Mouse (Mus musculus) thymus, postnatal 0 days (tissue): ENCODE measurements around the gene Sh3d19. TPM values are rescaled to one million over a fixed set of nuclear protein-coding genes. Genes with fewer than 3 reads are reported as not detected.
"Not testable (repeated sequence)": the region's sequence is repeated elsewhere in the genome, so short reads cannot be mapped to it uniquely, and the experiment has no call there.

Experiments used
- DNase-seq: peaks from one replicate; pipeline ENCODE4 v3.0.0-alpha.2; 2015; ENCODE audit warnings: low spot score
- polyA plus RNA-seq: library from polyadenylated mRNA; unstranded; fragments of >200 nt; fragmentation: Nextera tagmentation; extraction: Ambion mirVana; gene quantifications from 2 replicates; pipeline ENCODE4 v1.2.1, GENCODE M21; 2015

Sh3d19 gene
- polyA plus RNA-seq, 1 experiment from 2014 or later = 3.5 TPM

DNA sequence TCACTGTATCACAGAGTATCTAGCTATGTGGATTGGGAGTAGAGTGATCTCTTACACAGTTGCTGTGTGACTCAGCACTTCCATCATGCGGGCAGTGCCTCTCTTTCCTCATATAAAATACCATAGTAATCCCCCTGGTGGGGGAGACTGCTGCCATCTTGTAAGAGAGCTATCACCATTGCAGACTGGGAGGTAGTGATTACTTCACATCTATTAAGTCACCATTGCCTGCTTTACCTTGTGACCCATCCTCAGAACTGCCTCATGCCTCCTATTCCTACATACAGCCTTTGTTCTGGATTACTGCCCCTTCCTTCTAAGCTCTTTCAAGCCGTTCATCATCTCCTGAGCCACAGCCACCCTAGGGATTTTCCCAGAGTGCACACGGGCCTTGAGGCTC is 117.0 kb downstream of the Sh3d19 start:
- no peak for DNase-seq

DNA sequence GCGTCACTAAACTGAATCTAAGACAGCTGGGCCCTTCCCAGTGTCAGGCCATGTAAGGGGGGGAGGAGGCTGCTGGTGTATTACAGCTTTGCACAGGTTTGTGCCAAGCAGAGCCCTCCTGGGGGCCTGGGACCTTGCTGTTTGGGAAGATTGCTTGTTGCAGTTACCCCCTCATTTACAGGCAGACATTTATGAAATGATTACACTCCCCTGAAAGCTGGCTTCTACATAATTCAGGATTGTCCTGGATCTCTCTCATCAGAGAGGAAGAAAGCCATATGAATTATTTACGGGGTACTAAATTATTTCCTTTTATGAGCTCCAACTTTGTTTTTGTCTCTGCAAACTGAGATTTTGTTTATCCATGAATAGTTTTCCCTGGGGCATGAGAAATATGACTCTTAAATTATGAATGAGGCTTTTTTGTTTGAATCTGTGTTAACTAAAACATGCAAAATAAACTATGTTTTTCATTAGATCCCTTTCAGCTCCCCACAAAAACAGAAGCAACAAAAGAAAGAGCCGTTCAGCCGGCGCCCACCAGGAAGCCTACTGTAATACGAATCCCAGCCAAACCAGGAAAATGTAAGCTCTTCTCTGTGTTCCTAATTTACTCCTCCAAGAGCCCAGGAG is 122.4 kb downstream of the Sh3d19 start:
- no peak for DNase-seq

DNA sequence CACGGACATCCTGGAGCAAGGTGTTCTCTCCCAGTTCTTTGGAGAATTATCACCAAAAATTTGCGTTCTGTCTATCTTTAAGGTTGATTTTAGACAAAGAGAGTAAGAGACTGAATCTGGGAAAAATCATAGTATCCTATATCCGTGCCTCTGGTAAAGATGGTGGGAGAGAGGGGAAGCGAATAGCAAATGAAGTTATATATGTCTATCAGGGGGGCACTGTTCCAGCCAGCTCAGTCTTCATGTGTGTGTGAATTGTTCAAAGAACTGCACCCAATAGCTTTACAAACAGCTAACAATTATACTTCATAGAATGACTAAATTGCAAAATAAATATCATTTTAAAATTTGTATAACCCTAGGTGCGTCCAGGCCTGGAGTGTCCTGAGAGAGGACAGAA is 123.0 kb downstream of the Sh3d19 start:
- DNase-seq = no peak

DNA sequence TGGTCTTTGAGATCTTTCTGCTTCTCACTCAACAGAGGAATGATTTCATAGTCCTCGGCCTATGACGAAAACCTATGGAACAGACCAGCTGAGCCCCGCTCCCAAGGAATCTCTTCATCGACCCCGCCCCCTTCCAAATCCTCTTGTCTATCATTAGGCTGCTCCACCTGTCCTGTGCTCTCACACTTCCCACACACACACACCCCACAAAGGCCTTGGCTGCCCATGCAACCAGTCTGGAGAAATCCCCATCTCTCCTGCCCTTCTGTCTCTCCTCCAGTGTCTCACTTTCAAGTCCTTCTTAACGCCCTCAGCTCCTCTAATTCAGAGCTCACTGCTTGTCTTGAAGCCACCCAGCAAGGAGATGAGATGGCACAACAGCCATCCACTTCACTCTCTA is 131.0 kb downstream of the Sh3d19 start:
- DNase-seq = no peak

DNA sequence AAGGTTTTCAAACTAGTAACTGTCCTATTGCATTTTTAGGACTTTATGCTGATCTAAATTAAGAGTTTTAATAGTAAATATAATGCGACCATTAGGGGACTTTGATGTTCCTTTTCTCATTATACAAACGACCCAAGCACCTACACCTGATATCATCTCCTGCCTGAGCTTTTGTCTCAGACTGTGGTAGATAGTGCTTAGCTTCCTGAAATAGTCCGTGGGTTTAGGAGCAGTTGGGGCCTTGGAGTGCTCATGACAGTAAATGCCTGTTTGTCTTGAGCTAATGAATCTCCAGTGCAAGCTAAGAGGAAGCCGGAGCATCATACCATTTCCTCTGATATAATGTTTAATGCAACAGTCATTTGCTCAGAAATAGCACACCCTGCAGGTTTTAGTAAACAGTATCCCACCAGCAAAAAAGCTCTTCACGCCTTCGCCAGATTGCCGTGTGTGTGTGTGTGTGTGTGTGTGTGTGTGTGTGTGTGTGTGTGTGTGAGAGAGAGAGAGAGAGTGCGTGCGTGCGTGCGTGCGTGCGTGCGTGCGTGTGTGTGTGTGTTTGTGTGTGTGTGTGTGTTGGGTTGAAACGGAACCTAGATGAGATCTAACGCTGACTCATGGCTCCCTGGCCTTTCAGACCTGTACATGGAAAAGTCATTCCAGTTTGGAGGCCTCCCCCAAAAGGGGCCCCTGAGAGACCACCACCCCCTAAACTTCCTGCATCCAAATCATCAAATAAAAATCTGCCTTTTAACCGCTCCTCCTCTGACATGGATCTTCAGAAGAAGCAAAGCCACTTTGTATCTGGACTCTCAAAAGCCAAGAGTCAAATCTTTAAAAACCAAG is 132.8 kb downstream of the Sh3d19 start:
- no peak for DNase-seq

DNA sequence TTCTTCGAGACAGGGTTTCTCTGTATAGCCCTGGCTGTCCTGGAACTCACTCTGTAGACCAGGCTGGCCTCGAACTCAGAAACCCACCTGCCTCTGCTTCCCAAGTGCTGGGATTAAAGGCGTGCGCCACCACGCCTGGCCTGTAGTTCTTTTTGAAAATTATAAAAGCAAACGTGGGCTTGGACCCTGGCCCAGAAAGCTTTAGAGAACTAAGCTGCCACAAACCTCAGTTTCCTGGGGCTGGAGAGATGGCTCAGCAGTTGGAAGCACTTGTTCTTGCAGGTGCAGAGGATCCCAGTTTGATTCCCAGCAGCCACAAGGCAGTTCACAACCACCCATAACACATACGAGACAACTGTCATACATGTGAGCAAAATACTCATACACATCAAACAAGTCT is 133.5 kb downstream of the Sh3d19 start:
- DNase-seq = not testable (repeated sequence)

DNA sequence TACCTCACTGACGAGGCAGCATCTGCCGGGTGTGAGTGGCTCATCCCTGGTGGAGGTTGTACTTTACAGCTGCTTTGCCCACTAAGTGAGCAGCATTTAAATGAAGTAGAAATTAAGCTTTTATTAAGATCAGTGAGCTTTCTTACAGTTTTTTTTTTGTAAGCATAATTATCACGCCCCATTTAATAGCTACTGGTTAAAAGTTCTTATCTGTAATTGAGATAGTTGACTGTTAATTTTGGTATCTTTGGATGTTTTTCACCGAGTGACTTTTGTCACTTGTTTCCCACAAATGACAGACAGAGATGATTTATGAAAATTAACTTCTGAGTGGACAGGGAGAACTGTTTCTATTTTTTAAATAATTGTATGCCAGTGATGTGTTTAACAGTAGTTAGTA is 134.0 kb downstream of the Sh3d19 start:
- no peak for DNase-seq

DNA sequence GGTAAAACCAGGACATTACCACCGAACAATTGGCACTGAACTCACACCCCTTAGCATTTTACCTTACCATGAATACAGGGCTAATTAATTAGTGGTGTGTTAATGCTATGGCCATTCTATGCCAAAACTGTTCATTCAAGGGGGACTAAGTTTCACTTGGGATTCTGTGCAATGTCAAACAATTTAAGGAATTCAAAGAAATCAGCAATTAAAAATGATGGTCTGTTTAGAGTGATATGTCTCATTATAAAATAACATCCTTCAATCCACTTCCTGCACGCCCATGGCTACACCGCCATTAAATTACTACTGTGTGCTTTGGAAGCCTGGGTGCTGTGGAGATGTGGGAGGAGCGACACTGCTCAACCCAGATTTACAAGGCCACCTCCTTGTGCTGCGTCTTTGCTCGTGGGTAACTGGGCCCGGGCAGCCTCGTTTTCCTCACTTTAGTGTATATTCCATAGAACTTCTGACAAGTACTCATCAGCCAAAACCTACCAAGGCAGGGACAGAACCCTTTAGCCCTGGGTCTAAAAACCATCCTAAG is 135.2 kb downstream of the Sh3d19 start:
- DNase-seq = no peak

DNA sequence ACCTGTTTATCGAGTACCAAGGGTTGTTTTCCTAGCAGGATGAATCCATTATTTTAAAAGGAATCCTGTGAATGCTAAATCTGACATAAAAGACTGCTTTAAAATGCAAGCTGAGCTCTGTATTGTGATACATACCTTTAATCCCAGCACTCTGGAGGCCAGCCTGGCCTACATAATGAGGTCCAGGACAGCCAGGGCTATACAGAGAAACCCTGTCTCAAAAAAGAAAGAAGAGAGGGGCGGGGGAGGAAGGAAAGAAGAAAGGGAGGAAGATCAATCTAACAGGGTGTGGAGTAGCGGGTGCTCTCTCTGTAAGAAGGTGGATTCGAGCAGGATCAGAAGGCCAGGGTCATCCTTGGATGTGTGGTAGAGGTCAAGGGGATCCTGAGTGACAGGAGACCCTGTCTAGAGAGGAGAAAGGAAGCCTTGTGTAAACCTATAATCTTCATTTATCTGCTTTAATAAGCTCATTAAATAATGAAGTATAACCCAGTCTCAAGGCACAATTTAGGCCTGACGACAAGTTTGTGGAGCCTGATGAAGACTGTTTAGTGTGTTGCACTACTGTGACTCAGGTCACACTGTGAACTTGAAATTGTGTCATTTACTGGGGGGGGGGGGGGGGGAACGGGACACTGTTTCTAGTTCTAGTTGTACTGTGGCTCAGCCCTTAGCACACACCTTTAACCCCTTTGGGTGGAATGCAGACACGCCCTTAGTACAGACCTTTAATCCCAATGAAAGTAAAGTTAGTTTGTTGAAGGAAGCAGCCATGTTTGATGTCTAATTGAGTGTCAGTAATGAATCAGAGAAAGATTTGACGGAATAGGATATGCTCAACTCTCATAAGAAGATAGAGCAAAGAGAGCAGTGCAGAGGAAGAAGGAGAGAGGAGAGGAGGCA is 137.0 kb downstream of the Sh3d19 start:
- DNase-seq = no peak

DNA sequence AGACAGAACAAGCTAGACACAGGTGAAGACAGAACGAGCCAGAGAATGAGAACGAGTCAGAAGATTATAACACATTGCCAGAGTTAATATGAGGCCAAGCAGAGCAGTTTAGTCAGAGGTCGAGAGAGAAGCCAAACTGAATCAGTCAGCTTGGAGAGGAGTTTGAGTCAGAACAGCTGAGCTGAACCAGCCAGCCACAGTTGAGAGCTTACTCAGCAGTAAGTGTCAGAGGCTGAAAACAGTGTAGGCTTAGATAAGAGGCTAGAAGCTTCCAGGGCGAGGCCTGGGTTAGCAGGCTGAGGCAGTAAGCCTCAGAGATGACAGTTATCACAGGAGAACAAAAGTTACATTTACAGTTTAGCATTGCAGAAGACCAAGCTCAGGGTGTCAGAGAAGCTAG is 137.7 kb downstream of the Sh3d19 start:
- no peak for DNase-seq

DNA sequence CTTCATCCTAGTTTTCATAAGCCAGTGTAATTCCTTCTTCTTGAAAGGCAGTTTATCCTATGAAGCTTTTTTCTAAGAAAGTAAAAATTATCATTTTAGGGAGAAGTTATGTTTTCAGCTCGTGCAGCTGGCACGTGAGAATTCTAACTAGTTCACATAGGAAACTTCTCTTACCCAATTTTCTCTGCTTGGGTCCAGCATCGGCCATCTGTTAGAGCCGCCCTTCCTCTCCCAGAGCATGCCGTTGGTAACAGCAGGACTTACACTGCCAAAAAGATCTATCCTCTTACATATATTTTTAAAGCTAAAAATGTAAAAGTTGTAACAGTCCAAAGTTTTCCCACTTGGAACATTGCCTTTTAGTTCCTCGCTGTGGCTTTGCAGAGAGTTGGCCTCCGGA is 138.2 kb downstream of the Sh3d19 start:
- no peak for DNase-seq

DNA sequence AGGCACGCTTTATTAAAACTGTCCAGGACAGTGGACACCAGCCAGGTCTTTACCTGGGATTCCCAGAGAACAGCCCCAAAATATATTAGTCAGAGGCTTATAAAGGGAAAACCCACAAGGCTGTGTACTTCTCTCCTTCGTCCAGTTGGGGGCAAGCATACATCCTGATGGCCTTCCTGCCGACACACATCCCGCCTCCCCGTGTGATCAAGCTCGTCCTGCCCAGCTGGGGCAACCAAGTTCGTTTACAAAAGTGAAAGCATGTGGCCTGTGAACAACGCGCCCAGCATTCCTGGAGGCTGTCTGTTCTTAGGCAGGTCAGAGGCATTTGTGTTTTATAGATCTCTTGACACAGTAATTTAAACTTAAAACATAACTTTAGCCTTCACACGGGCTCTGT is 139.2 kb downstream of the Sh3d19 start:
- DNase-seq = peak; percentile 49

DNA sequence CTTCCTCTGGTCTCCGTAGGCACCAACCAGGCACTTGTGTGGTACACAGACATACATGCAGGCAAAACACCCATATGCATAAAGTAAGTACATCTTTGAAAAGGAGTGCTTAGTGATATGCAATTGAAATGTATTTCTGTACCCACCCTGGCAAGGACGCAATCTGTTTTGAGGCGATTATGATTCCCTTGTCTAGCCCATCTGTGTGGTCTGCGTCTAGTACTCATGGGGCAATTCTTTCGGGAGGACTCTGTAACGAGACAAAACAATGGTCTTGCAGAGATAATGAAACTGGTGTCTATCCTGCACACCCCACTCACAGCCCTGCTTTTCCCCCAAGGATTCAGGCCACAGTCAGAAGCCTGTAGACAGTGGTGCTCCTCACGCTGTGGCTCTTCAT is 141.9 kb downstream of the Sh3d19 start:
- no peak for DNase-seq

DNA sequence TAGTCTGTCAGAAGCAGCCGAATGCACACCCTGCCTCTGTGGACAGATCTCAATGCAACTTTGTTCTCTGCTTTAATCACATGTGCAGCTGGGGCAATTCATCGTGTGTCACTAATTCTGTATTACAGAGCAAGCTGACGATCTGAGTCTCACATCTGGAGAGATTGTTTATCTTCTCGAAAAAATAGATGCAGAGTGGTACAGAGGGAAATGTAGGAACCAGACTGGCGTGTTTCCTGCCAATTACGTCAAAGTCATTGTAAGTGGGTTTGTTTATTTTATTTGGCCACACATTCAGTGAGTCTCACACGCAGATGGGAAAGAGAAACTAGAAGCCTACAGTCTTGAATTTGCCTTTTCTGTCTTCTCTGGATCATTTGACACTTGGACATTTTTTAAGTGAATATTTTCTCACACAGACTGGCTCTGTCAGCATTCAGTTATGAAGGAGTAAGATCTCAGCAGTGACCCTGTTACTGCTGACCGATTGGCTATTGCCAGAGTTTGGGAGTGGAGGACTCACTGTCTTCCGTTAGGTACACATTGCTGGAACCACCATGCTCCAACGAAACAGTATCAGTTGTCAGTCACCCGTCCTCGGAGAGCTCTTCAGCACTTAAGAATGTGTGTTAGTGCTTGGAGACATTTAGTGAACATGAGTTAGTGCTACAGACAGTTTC is 143.9 kb downstream of the Sh3d19 start:
- DNase-seq = no peak

DNA sequence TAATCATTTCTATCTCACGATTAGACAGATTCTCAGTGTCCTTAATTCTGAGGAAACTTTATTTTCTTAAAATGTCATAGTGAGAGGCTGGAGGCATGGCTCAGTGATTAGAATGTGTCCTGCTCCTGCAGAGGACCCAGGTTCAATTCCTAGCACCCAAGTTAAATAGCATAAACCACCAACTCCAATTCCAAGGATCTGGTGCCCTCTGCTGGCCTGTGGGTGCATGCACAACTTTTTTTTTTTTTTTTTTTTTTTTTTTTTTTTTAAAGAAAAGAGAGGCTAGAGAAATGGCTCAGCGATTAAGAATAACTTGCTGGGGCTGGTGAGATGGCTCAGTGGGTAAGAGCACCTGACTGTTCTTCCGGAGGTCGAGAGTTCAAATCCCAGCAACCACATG is 146.0 kb downstream of the Sh3d19 start:
- no peak for DNase-seq

DNA sequence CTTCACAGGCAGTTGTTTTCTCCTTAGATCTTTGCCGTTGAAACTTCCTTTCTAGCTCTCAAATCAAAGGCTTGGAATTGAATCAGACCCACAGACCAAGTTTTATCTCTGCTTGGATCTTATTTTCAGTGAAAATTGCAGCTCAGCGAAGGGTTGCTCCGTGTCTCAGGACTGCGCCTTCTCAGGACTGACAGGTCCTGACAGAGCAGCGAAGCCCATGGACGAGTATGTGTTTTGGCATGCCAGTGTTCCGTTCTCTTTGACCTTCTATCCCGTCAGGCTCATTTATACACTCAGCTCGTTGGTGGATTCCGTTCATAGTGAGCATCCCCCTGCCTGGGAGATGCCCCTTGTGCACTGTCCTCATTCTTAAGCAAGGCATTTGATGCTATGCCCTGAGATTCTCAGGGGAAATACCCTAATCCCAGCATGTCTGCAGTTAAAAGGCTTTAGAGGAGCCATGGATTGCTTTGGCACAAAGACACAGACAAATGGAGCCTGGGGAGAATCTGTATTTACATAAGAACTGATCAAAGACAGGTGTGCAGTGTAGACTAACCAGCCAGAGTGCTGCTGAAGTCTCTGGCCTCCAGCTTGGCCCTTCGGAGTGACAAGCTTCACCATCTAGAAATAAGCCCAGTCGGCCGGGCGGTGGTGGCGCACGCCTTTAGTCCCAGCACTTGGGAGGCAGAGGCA is 148.5 kb downstream of the Sh3d19 start:
- no peak for DNase-seq

DNA sequence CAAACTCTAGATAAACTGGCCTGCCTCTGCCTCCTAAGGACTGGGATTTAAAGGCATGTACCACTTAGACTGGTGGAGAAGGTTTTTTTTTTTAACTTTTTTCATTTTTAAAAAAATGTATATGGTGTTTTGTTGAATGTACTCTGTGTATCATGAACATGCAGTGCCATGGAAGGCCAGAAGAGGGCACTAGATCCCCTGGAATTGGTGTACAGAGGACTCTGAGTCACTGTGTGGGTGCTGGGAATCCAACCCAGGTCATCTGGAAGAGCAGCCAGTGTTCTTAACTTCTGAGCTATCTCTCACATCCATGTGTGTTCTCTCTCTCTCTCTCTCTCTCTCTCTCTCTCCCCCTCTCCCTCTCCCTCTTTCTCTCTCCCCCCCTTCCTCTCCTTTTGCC is 151.2 kb downstream of the Sh3d19 start:
- DNase-seq = no peak

DNA sequence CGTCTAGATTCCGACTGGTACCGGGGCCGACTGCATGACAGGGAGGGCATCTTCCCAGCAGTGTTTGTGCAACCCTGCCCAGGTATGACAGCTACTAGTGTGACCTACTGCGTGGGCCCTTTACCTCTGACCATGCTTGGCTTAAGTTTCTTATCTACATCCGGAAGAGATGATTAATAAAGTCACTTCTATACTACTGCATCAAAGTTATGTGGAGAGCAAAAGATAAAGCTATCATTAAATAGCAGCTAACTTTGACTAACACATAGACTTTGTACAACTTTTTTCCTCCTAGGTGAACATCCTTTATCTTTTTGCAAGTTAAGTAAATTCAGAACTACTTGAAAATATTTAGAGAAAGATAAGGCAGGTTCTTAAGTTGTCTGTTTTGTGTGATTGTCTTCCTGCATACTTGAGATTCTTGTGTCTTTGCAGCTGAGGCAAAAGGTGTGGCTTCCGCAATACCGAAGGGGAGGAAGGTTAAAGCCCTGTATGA is 152.4 kb downstream of the Sh3d19 start:
- DNase-seq = no peak

DNA sequence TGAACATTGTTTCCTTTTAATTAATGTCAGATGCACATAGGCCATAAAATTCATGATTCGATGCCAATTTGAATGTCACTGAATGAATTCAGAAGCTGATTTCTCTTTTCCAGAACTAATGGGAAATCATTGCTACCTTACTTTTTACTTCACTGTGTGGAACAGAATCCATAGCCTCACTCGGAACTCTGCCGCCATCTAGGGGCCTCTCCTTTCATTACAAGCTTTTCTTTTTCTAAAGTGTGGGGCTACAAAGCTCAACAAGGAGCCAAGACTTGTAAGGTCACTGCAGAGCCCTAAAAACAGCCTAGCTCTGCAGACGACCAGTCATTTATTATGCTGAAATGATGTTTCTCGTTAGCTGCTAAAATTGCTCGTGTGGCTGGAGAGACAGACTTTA is 158.8 kb downstream of the Sh3d19 start:
- DNase-seq = peak; percentile 60

DNA sequence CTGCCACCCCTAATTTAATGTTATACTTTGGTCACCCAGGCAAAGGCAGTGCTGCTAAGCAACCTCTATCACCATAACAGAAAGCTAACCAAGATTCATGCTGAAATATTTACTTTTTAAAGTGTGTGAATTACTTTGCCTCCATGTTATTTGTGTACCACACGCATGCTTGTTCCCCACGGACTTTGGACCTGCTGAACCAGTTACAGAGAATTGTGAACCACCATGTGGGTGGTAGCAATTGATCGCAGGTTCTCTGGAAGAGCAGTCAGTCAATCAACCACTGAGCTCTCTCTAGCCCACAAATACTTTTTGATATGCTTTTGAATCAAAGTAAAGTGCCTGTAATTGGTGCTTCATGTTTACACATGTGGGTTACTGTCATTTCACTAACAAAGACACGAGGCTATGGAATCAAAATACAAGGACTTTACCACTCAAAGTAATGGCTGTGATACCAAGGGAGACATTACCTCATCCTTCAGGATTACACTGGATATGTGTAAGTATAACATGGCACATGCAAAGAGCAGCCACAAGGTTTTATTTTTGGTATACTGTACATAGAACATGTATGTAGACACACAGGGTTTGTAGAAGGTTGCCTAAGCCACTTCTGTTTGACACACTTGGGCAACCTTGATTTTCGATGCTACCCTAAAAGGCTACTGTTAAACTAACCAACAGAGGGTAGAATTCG is 164.2 kb downstream of the Sh3d19 start:
- DNase-seq = no peak
